Mouse (Mus musculus) megakaryocyte, embryonic 14.5 days (primary cell): Measurements from ENCODE around the gene Elmod2.

Source experiments
- FLI1 ChIP-seq: IDR thresholded peaks from 2 replicates; pipeline ENCODE4 v1.6.1; 2012; ENCODE audit warnings: low read length, inconsistent platforms, mixed read lengths
- GATA1 ChIP-seq: IDR thresholded peaks from 3 replicates; pipeline ENCODE4 v1.6.1; 2012; ENCODE audit warnings: mixed read lengths, low read length, inconsistent platforms, borderline replicate concordance

DNA sequence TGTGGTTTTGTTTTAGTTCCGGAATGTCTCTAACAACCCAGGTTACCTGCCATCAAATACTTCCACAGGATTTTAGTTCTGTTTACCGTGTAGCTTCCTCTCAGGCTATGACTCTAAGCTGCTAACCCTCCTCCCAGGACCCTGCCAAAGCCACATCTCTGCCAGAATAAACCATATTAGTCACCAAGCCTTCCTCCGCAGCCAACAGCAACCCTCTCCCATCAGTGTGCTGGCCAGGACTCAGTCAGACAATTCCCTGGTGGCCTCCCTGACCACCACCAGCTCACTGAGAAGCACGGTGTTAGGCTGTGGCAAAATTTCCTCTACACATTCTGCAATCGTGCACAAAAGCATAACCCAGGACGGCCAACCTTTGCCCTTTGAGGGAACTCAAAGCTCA lies 53.9 kb downstream of the Elmod2 start:
- TF ChIP-seq GATA1: no peak
- no peak for TF ChIP-seq FLI1
